Mouse (Mus musculus) cerebellum, adult 2 months (tissue): Measurements from ENCODE around the gene Mrps27.

Experiments used
- CTCF ChIP-seq: fragments of 200-500 bp; IDR thresholded peaks from 2 replicates; pipeline ENCODE4 v1.5.1; 2011; ENCODE audit warnings: low read depth, mild to moderate bottlenecking, control low read depth, low read length, moderate library complexity, borderline replicate concordance; ENCODE audit not compliant: insufficient read depth
- POLR2A ChIP-seq: fragments of 200-500 bp; IDR thresholded peaks from 2 replicates; pipeline ENCODE4 v1.6.1; 2011; ENCODE audit warnings: low read length, control low read depth, borderline replicate concordance; ENCODE audit not compliant: insufficient read depth

DNA sequence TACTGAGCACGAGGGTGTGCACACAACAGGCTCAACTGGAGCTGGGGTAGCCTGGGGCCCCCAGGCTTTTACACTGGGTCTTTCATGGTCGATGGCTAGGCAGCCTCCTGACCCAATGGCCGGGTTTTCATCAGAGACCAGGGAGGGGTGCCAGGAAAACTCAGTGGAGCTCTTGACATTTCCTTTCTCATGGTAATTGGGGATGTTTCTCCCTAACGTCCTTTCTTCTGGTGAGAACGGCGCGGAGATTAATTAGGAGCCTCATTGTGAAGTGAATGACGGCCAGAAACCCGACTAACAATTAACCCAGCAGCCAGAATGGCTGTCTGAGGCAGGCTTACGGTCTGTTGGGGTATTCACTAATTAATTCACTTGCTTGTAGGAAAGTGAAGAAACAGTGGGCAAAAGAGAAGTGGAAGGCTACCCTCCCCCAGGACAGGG, 99.9 kb downstream of the Mrps27 start:
- TF ChIP-seq CTCF (no peak), POLR2A (no peak)
